Mouse (Mus musculus): Measurements from ENCODE around the gene Naip1. TPM values are rescaled to one million over a fixed set of nuclear protein-coding genes. Genes with fewer than 3 reads are reported as not detected.
"Not testable (repeated sequence)": the region's sequence is repeated elsewhere in the genome, so short reads cannot be mapped to it uniquely, and the experiment has no call there.

Naip1 gene
- polyA plus RNA-seq, 1 experiment, result 19.6 TPM

- WGBS, result 86% methylated on average over 7 of the region's 7 CpGs
- no peak for DNase-seq (ENCODE audit: low read depth, low spot score)
Observed at GRCm38 (mm10) chr13:100408242-100408641, 44.4 kb downstream of the Naip1 start.

GRCm38 (mm10) chr13:100402930-100403637 is 49.6 kb downstream of the Naip1 start:
- 32% methylated on average over 7 of the region's 7 CpGs for WGBS
- not testable (repeated sequence) for DNase-seq (ENCODE audit: low read depth, low spot score)

- not testable (repeated sequence) for DNase-seq (ENCODE audit: low read depth, low spot score)
- 47% methylated on average over 5 of the region's 5 CpGs for WGBS
Observed at GRCm38 (mm10) chr13:100391021-100391420, 61.6 kb downstream of the Naip1 start.

GRCm38 (mm10) chr13:100370536-100370935 is 82.1 kb downstream of the Naip1 start:
- DNase-seq (ENCODE audit: low read depth, low spot score), result peak; percentile 11
- 83% methylated on average over 1 of the region's 1 CpGs for WGBS

Other genes with a start within 250 kb of the Naip1 start
- 38.8 and 59.2 TPM in 2 replicates for gene Naip5, start 206.5 kb downstream of the Naip1 start, polyA plus RNA-seq (2012; rRNA removed)
- gene Naip6, start 135.2 kb downstream of the Naip1 start, polyA plus RNA-seq (2012; rRNA removed), result 54.0 and 61.6 TPM in 2 replicates
- 15.4 and 21.1 TPM in 2 replicates for gene Gtf2h2, start 39.7 kb upstream of the Naip1 start, polyA plus RNA-seq (2012; rRNA removed)
- 31.6 and 48.4 TPM in 2 replicates for gene Ocln, start 99.8 kb upstream of the Naip1 start, polyA plus RNA-seq (2012; rRNA removed)
- 22.9 and 25.8 TPM in 2 replicates for gene Marveld2, start 164.1 kb upstream of the Naip1 start, polyA plus RNA-seq (2012; rRNA removed)
- 45.5 and 46.5 TPM in 2 replicates for gene Ak6, start 198.1 kb upstream of the Naip1 start, polyA plus RNA-seq (2012; rRNA removed)
- 3.2 and 3.6 TPM in 2 replicates for gene Rad17, start 198.2 kb upstream of the Naip1 start, polyA plus RNA-seq (2012; rRNA removed)
- 1.4 and 1.9 TPM in 2 replicates for gene Taf9, start 198.7 kb upstream of the Naip1 start, polyA plus RNA-seq (2012; rRNA removed)
- 0.89 and 1.5 TPM in 2 replicates for gene Ccdc125, start 216.8 kb upstream of the Naip1 start, polyA plus RNA-seq (2012; rRNA removed)